Mouse (Mus musculus): ENCODE results near the gene Aff4.

DNA sequence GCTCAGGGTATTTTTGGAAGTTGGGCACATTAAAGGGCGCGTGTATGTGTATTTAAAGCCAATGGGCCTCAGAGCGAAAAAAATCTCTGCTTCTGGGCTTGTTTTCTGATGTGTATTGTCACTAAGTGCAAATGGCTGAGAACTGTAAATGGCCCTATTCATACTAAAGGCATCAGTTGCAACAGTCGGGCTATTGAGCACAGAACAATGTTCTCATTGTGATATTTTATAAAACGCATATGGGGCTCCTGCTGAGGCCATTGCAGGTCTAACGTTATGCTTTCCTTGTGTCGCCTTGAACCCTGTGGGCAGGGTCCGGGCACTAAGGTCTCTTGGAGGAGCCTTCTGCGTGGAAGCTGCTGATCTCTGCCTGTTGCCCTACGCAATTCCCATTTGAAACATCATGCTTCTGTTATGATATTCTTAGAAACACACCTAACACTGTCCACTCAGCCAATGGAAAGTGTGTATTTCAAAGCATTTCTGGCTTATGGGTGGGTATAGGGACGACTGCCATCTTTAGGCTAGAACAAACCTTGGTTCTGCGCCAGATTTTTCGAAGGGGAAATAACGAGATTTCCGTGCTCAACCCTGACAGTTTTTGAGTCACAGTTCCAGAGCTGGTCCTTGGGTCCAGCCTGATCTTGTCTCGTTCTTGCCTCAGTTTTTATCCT lies 118.8 kb downstream of the Aff4 start:
- TF ChIP-seq CTCF (IDR thresholded peaks at IDR 0.05; ENCODE audit: extremely low read depth, insufficient read depth, low read length): no peak
- no peak for TF ChIP-seq POLR2A (IDR thresholded peaks at IDR 0.05; ENCODE audit: extremely low read depth, insufficient read depth, low read length)
